Mouse (Mus musculus) left cerebral cortex, postnatal 14 days (tissue): Measurements from ENCODE around the gene Tti1. TPM values are rescaled to one million over a fixed set of nuclear protein-coding genes. Genes with fewer than 3 reads are reported as not detected.

Experiments used
- DNase-seq, 2 experiments: peaks; one replicate each; pipeline ENCODE4 v3.0.0; 2021 to 2022; ENCODE audit warnings: low spot score in 2 of 2, mixed read lengths in 1 of 2
- intact Hi-C: fragments of 180-260 bp; cut with DNase I; formaldehyde crosslinking; loops from one replicate; pipeline ENCODE4 v1.15.1; 2025
- total RNA-seq, 2 experiments: library from RNA; stranded (reverse); gene quantifications; 2 replicates each; pipeline ENCODE4 v1.2.3; 2021

Tti1 gene
- total RNA-seq, 2 experiments from 2014 or later = 16.9 to 19.8 TPM

- DNase-seq = peak in 1 of 2 experiments; percentile 53
- intact Hi-C loops = loop anchor here (5.0 kb wide), 1 partner anchor 154 kb away; no protein-coding TSS in a partner anchor
Observed at GRCm38 (mm10) chr2:158047903-158048302, 19.7 kb upstream of the Tti1 start.

GRCm38 (mm10) chr2:158046186-158046585, 18.0 kb upstream of the Tti1 start:
- no peak for DNase-seq
- intact Hi-C loops = loop anchor here (5.0 kb wide), 1 partner anchor 156 kb away; no protein-coding TSS in a partner anchor

GRCm38 (mm10) chr2:158043504-158043903, 15.3 kb upstream of the Tti1 start:
- intact Hi-C loops = no loop called here
- DNase-seq = no peak

- intact Hi-C loops = no loop called here
- DNase-seq = no peak
Observed at GRCm38 (mm10) chr2:158040396-158040795, 12.2 kb upstream of the Tti1 start.

- intact Hi-C loops = no loop called here
Observed at GRCm38 (mm10) chr2:158039662-158040061, 11.4 kb upstream of the Tti1 start.

GRCm38 (mm10) chr2:158037571-158037970, 9.3 kb upstream of the Tti1 start:
- intact Hi-C loops = no loop called here
- no peak for DNase-seq

More at GRCm38 (mm10) chr2:158039662-158040061, 11.4 kb upstream of the Tti1 start:
- DNase-seq = no peak

GRCm38 (mm10) chr2:158036953-158037352, 8.7 kb upstream of the Tti1 start:
- intact Hi-C loops = no loop called here

GRCm38 (mm10) chr2:158036408-158036807, 8.2 kb upstream of the Tti1 start:
- intact Hi-C loops = no loop called here
- DNase-seq = peak in 1 of 2 experiments; percentile 28

More at GRCm38 (mm10) chr2:158036953-158037352, 8.7 kb upstream of the Tti1 start:
- DNase-seq = no peak

GRCm38 (mm10) chr2:158035813-158036212, 7.6 kb upstream of the Tti1 start:
- DNase-seq = no peak
- intact Hi-C loops = no loop called here

- no peak for DNase-seq
- intact Hi-C loops = no loop called here
Observed at GRCm38 (mm10) chr2:158030007-158030406, 1.8 kb upstream of the Tti1 start.

- no peak for DNase-seq
- intact Hi-C loops = no loop called here
Observed at GRCm38 (mm10) chr2:158027855-158028353, 329 bp downstream of the Tti1 start.

GRCm38 (mm10) chr2:158017330-158017729, 10.9 kb downstream of the Tti1 start:
- DNase-seq = no peak
- intact Hi-C loops = no loop called here

- DNase-seq = peak in 1 of 2 experiments; percentile 49
Observed at GRCm38 (mm10) chr2:158012608-158013007, 15.6 kb downstream of the Tti1 start.

GRCm38 (mm10) chr2:158009373-158009772, 18.9 kb downstream of the Tti1 start:
- intact Hi-C loops = no loop called here

More at GRCm38 (mm10) chr2:158012608-158013007, 15.6 kb downstream of the Tti1 start:
- intact Hi-C loops = no loop called here

GRCm38 (mm10) chr2:158005641-158006040, 22.6 kb downstream of the Tti1 start:
- intact Hi-C loops = no loop called here
- DNase-seq = no peak

More at GRCm38 (mm10) chr2:158009373-158009772, 18.9 kb downstream of the Tti1 start:
- no peak for DNase-seq

- intact Hi-C loops = no loop called here
- DNase-seq = no peak
Observed at GRCm38 (mm10) chr2:158004620-158005019, 23.6 kb downstream of the Tti1 start.

GRCm38 (mm10) chr2:157998817-157999216, 29.4 kb downstream of the Tti1 start:
- intact Hi-C loops = no loop called here
- no peak for DNase-seq

GRCm38 (mm10) chr2:157992501-157992900, 35.7 kb downstream of the Tti1 start:
- DNase-seq = no peak
- intact Hi-C loops = no loop called here

- intact Hi-C loops = no loop called here
- no peak for DNase-seq
Observed at GRCm38 (mm10) chr2:157991026-157991425, 37.2 kb downstream of the Tti1 start.

- DNase-seq = no peak
- intact Hi-C loops = no loop called here
Observed at GRCm38 (mm10) chr2:157989946-157990345, 38.3 kb downstream of the Tti1 start.

GRCm38 (mm10) chr2:157988416-157989190, 39.6 kb downstream of the Tti1 start:
- DNase-seq = peak in 1 of 2 experiments; percentile 21
- intact Hi-C loops = no loop called here
